Mouse (Mus musculus): Measurements from ENCODE around the gene Inpp5k.
A peak's percentile ranks its signal among the peaks of the same experiment; 100 is the strongest.

DNA sequence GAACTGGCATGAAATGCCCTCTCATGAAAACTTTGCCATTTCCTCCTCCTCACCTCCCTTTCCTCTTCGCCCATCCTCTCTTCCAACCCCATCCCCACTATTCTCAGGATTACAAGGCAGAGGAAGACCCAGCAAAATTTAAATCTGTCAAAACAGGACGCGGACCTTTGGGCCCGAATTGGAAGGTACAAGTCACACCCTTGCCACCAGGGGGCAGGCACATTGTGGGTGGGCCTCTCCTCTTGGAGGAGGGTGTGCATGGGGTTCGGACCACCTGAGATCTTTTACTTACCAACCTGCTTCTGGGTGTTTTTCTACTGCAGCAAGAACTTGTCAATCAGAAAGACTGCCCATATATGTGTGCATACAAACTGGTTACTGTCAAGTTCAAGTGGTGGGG is 11.7 kb upstream of the Inpp5k start:
- TF ChIP-seq CTCF (IDR thresholded peaks at IDR 0.05; ENCODE audit: extremely low read depth, insufficient read depth, insufficient read length, insufficient replicate concordance) (peak; percentile 50; the same call in 1 of the 2 replicates), POLR2A (IDR thresholded peaks at IDR 0.05; ENCODE audit: low read depth, low read length) (no peak)

Data from spleen, adult 2 months (tissue).